Mouse (Mus musculus) embryonic facial prominence, embryonic 13.5 days (tissue): ENCODE measurements around the gene Smg6. TPM values are rescaled to one million over a fixed set of nuclear protein-coding genes. Genes with fewer than 3 reads are reported as not detected.

Experiments used
- ATAC-seq: fragments of 200-750 bp; cut with Nextera tagmentation; 2 replicates; pipeline ENCODE4 v1.8.0; 2017; ENCODE audit warnings: low read depth; ENCODE audit not compliant: insufficient number of reproducible peaks, insufficient read depth, low FRiP score, low TSS enrichment
- H3K27ac ChIP-seq: fragments of 300-500 bp; sonication (generic); 2 replicates; pipeline ENCODE4 v1.5.1; 2015; ENCODE audit warnings: moderate library complexity, mild to moderate bottlenecking, inconsistent platforms
- H3K27me3 ChIP-seq: fragments of 300-500 bp; sonication (generic); 2 replicates; pipeline ENCODE4 v1.6.1; 2015; ENCODE audit warnings: mild to moderate bottlenecking, inconsistent platforms
- H3K36me3 ChIP-seq: fragments of 300-500 bp; sonication (generic); 2 replicates; pipeline ENCODE4 v1.6.1; 2015; ENCODE audit warnings: mild to moderate bottlenecking, inconsistent platforms
- H3K4me1 ChIP-seq: fragments of 300-500 bp; sonication (generic); 2 replicates; pipeline ENCODE4 v1.6.1; 2015; ENCODE audit warnings: inconsistent platforms
- H3K4me2 ChIP-seq: fragments of 300-500 bp; sonication (generic); 2 replicates; pipeline ENCODE4 v1.6.1; 2015; ENCODE audit warnings: moderate library complexity, mild to moderate bottlenecking, inconsistent platforms
- H3K4me3 ChIP-seq: fragments of 300-500 bp; sonication (generic); 2 replicates; pipeline ENCODE4 v1.5.1; 2015; ENCODE audit warnings: mild to moderate bottlenecking, inconsistent platforms
- H3K9ac ChIP-seq: fragments of 300-500 bp; sonication (generic); 2 replicates; pipeline ENCODE4 v1.6.1; 2015; ENCODE audit warnings: mild to moderate bottlenecking, inconsistent platforms
- H3K9me3 ChIP-seq: fragments of 300-500 bp; sonication (generic); 2 replicates; pipeline ENCODE4 v1.6.1; 2016; ENCODE audit warnings: inconsistent platforms
- WGBS: fragments of 180-500 bp; shearing (Covaris S2); methylation state at CpG from one replicate; pipeline ENCODE4 v1.1.7; 2015; ENCODE audit warnings: mixed read lengths; 5-methylcytosine and 5-hydroxymethylcytosine counted together
- polyA plus RNA-seq: library from polyadenylated mRNA; unstranded; fragments of >200 nt; fragmentation: Nextera tagmentation; extraction: Ambion mirVana; gene quantifications from 2 replicates; pipeline ENCODE4 v1.2.1, GENCODE M21; 2015

The Smg6 gene
- polyA plus RNA-seq, 1 experiment from 2014 or later: 22.5 TPM

GRCm38 (mm10) chr11:74901555-74901954, 24.1 kb upstream of the Smg6 start:
- H3K27ac ChIP-seq: no peak overlapping the region
- ATAC-seq: no peak
- H3K36me3 ChIP-seq: peaks cover 72% of the 10 kb centered on the region
- no peak overlapping the region for H3K4me2 ChIP-seq
- WGBS: 92% methylated on average over 6 of the region's 6 CpGs
- H3K4me1 ChIP-seq: peaks cover 16% of the 10 kb centered on the region
- H3K9me3 ChIP-seq: no peaks in the 10 kb centered on the region
- H3K9ac ChIP-seq: no peak overlapping the region
- H3K27me3 ChIP-seq: no peaks in the 10 kb centered on the region
- H3K4me3 ChIP-seq: no peak overlapping the region

DNA sequence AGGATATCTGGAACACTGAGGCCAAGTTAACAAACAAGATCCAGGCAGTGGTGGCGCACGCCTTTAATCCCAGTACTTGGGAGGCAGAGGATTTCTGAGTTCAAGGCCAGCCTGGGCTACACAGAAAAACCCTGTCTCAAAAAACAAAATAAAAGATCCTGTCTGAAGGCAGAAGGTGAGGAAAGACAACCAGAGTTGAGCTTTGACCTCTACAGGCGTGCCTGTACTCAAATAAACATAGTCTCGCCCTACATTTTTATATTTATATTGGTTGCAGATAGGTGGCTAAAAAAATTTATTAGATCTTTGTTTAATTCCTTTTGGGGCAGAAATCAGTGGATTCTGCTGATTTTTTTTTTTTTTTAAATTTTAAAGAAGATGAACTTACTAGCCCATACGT, 23.2 kb upstream of the Smg6 start:
- no peak overlapping the region for H3K27ac ChIP-seq
- no peaks in the 10 kb centered on the region for H3K9me3 ChIP-seq
- H3K4me3 ChIP-seq: no peak overlapping the region
- H3K4me1 ChIP-seq: peaks cover 16% of the 10 kb centered on the region
- ATAC-seq: no peak
- H3K27me3 ChIP-seq: no peaks in the 10 kb centered on the region
- H3K9ac ChIP-seq: no peak overlapping the region
- 93% methylated on average over 5 of the region's 5 CpGs for WGBS
- H3K36me3 ChIP-seq: peaks cover 81% of the 10 kb centered on the region
- no peak overlapping the region for H3K4me2 ChIP-seq

- Histone ChIP-seq H3K27me3 (no peaks in the 10 kb centered on the region), H3K4me3 (no peak overlapping the region), H3K4me2 (no peak overlapping the region), H3K36me3 (peaks cover 73% of the 10 kb centered on the region), H3K9ac (no peak overlapping the region), H3K27ac (no peak overlapping the region), H3K9me3 (no peaks in the 10 kb centered on the region), H3K4me1 (no peaks in the 10 kb centered on the region)
- ATAC-seq: no peak
- WGBS: 93% methylated on average over 6 of the region's 6 CpGs
Observed at GRCm38 (mm10) chr11:74907850-74908249, 17.8 kb upstream of the Smg6 start.

- Histone ChIP-seq H3K9me3 (no peaks in the 10 kb centered on the region), H3K4me1 (no peaks in the 10 kb centered on the region), H3K4me2 (no peak overlapping the region), H3K4me3 (no peak overlapping the region), H3K36me3 (peaks cover 63% of the 10 kb centered on the region), H3K9ac (no peak overlapping the region), H3K27me3 (no peaks in the 10 kb centered on the region), H3K27ac (no peak overlapping the region)
- ATAC-seq: no peak
- WGBS: 82% methylated on average over 12 of the region's 12 CpGs
Observed at GRCm38 (mm10) chr11:74908618-74909399, 16.8 kb upstream of the Smg6 start.

GRCm38 (mm10) chr11:74909978-74910377, 15.6 kb upstream of the Smg6 start:
- H3K9me3 ChIP-seq: no peaks in the 10 kb centered on the region
- H3K27ac ChIP-seq: no peak overlapping the region
- H3K4me2 ChIP-seq: no peak overlapping the region
- H3K27me3 ChIP-seq: no peaks in the 10 kb centered on the region
- no peak for ATAC-seq
- peaks cover 51% of the 10 kb centered on the region for H3K36me3 ChIP-seq
- WGBS: 89% methylated on average over 4 of the region's 4 CpGs
- no peak overlapping the region for H3K9ac ChIP-seq
- H3K4me1 ChIP-seq: no peaks in the 10 kb centered on the region
- no peak overlapping the region for H3K4me3 ChIP-seq

- no peak for ATAC-seq
- WGBS: 91% methylated on average over 3 of the region's 3 CpGs
- Histone ChIP-seq H3K27ac (no peak overlapping the region), H3K9ac (no peak overlapping the region), H3K4me3 (no peak overlapping the region), H3K4me1 (no peaks in the 10 kb centered on the region), H3K4me2 (no peak overlapping the region), H3K27me3 (no peaks in the 10 kb centered on the region), H3K9me3 (no peaks in the 10 kb centered on the region), H3K36me3 (peaks cover 33% of the 10 kb centered on the region)
Observed at GRCm38 (mm10) chr11:74912492-74912891, 13.1 kb upstream of the Smg6 start.

DNA sequence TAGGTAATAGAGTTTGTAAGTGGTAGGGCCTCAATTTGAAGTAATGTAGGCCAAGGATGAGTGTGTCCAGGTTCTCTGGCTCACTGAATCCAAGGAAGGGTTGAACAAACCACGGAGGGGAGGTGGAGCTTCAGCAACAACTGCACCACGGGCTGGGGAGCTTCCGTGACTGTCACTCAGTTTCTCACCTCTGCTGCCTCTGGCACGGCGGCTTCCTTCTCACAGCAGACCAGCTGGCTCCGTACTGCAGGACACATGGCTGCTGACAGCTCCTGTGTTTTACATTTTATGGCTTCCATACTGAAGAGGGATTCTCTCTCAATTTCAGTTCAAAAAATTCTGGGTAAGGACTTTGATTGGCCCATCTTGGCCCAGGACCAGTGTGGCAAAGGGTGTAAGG, 6.4 kb upstream of the Smg6 start:
- Histone ChIP-seq H3K9ac (no peak overlapping the region), H3K9me3 (no peaks in the 10 kb centered on the region), H3K36me3 (peaks cover 30% of the 10 kb centered on the region), H3K27me3 (no peaks in the 10 kb centered on the region), H3K4me1 (no peaks in the 10 kb centered on the region), H3K4me2 (no peak overlapping the region), H3K27ac (no peak overlapping the region), H3K4me3 (no peak overlapping the region)
- WGBS: 77% methylated on average over 6 of the region's 6 CpGs
- no peak for ATAC-seq

DNA sequence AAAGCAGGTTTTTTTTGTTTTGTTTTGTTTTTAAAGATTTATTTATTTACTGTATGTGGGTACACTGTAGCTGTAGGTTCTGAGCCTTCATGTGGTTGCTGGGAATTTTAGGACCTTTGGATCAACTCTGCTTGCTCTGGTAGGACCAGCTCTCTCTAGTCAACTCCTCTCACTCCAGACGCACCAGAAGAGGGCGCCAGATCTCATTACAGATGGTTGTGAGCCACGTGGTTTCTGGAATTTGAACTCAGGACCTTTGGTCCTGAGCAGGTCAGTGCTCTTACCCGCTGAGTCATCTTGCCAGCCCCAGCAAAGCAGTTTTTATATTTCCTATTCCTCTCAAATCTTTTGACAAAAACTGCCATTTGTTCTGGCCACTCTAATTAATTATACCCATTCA, 1.5 kb upstream of the Smg6 start:
- no peak for ATAC-seq
- peaks cover 16% of the 10 kb centered on the region for H3K4me1 ChIP-seq
- no peak overlapping the region for H3K9ac ChIP-seq
- H3K4me3 ChIP-seq: peak overlapping the region; percentile 94; the same call in 1 of the 2 replicates
- no peaks in the 10 kb centered on the region for H3K27me3 ChIP-seq
- no peak overlapping the region for H3K27ac ChIP-seq
- WGBS: 54% methylated on average over 4 of the region's 4 CpGs
- peak overlapping the region; percentile 66; the same call in 1 of the 2 replicates for H3K4me2 ChIP-seq
- H3K9me3 ChIP-seq: no peaks in the 10 kb centered on the region
- peaks cover 7% of the 10 kb centered on the region for H3K36me3 ChIP-seq

- H3K27me3 ChIP-seq: no peaks in the 10 kb centered on the region
- peaks cover 16% of the 10 kb centered on the region for H3K4me1 ChIP-seq
- peak overlapping the region; percentile 66 for H3K4me2 ChIP-seq
- H3K4me3 ChIP-seq: peak overlapping the region; percentile 94
- H3K9ac ChIP-seq: peak overlapping the region; percentile 94
- peak; percentile 52 for ATAC-seq
- H3K9me3 ChIP-seq: no peaks in the 10 kb centered on the region
- H3K27ac ChIP-seq: peak overlapping the region; percentile 98
- 7% methylated on average over 11 of the region's 11 CpGs for WGBS
- peaks cover 11% of the 10 kb centered on the region for H3K36me3 ChIP-seq
Observed at GRCm38 (mm10) chr11:74926388-74927005, 874 bp downstream of the Smg6 start.

- WGBS: 93% methylated on average over 2 of the region's 2 CpGs
- H3K27ac ChIP-seq: no peak overlapping the region
- ATAC-seq: no peak
- no peak overlapping the region for H3K9ac ChIP-seq
- no peaks in the 10 kb centered on the region for H3K9me3 ChIP-seq
- 0 out of 2 replicates have a peak overlapping the region, but pooled peaks have one; percentile 94 for H3K4me3 ChIP-seq
- H3K4me2 ChIP-seq: peak overlapping the region; percentile 66
- H3K36me3 ChIP-seq: peaks cover 11% of the 10 kb centered on the region
- H3K27me3 ChIP-seq: no peaks in the 10 kb centered on the region
- peaks cover 16% of the 10 kb centered on the region for H3K4me1 ChIP-seq
Observed at GRCm38 (mm10) chr11:74927236-74927725, 1.7 kb downstream of the Smg6 start.

DNA sequence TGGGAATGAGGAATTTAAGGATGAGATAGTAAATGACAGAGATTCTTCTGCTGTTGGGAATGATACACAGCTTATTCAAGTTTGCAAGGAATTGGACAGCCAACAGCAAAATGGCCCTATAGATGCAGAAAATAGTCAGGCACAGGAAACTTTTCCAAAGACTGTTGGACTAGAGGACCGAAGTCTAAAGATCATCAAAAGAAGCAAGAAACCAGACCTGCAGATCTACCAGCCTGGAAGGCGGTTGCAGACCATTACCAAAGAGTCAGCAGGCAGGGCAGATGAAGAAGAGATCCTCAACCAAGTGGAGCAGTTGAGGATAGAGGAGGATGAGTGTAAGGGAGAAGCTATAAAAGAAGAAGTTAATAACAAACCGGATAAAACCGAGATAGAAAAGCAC, 3.5 kb downstream of the Smg6 start:
- no peak overlapping the region for H3K9ac ChIP-seq
- no peak for ATAC-seq
- WGBS: 97% methylated on average over 4 of the region's 4 CpGs
- no peaks in the 10 kb centered on the region for H3K9me3 ChIP-seq
- H3K27me3 ChIP-seq: no peaks in the 10 kb centered on the region
- no peak overlapping the region for H3K4me2 ChIP-seq
- no peak overlapping the region for H3K4me3 ChIP-seq
- peaks cover 29% of the 10 kb centered on the region for H3K36me3 ChIP-seq
- H3K4me1 ChIP-seq: peaks cover 16% of the 10 kb centered on the region
- H3K27ac ChIP-seq: no peak overlapping the region

DNA sequence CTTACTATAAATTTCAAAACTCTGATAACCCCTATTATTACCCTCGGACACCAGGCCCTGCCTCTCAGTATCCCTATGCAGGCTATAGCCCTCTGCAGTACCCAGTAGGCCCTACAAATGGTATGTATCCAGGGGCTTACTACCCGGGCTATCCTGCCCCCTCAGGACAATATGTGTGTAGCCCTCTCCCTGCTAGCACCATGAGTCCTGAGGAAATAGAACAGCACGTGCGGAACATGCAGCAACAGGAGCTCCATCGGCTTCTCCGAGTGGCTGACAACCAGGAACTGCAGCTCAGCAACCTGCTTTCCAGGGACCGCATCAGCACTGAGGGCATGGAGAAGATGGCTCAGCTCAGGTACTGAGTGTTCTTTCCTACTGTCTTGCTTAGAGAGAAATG, 4.8 kb downstream of the Smg6 start:
- no peak for ATAC-seq
- H3K36me3 ChIP-seq: peaks cover 42% of the 10 kb centered on the region
- 89% methylated on average over 7 of the region's 7 CpGs for WGBS

More for the DNA sequence above, 4.8 kb downstream of the Smg6 start:
- Histone ChIP-seq H3K9me3 (no peaks in the 10 kb centered on the region), H3K9ac (no peak overlapping the region), H3K27me3 (no peaks in the 10 kb centered on the region), H3K4me2 (no peak overlapping the region), H3K4me3 (no peak overlapping the region), H3K27ac (no peak overlapping the region), H3K4me1 (peaks cover 10% of the 10 kb centered on the region)
